Mouse (Mus musculus): ENCODE measurements at regions not wholly inside any gene's neighbourhood (a gene's known extent, or its start where the extent isn't known, plus 50 kb on each side); places are given as distances from the start of the nearest gene placed in this dataset.

DNA sequence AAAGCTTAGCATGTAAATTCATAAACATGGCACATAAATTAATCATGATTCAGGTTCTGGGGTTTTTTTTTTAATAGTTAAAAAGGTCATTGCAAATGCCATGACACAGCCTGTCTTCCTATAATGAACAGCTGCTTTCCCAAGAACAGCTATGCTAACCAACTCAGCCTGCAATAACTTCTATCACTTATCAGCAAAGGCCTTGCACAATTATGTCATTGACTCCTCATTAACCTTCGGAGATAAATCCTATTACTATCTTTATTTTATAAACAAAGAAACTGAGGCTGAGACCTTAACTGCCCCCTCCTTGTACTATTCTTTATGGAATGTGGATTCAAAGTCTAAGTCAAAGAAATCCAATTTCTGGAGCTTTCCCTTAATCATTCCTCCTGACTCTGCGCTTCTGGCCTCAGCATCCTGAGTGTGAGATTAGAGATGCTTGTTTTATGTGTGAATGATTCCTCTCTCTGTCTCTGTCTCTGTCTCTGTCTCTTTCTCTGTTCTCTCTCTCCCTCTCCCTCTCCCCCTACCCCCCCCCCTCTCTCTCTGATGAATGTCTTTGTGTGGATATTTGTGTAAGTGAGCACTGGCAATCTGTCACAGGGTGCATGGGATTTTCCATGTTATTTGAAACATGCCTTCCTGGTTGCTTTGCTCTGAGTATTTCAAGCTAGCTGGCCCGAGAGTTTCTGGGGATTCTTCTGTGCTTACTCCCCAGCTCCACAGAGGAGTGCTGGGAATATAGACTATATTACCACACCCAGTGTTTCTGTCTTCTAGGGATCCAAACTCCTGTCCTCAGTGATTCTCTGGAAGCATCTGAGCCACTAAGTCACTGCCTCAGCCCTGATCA, 243.1 kb upstream of the Il12b start:
- Histone ChIP-seq H3K27me3 (ENCODE audit: insufficient read depth, low read length) (no peaks in the 10 kb centered on the region), H3K36me3 (replicated peaks; ENCODE audit: insufficient read depth, low read length) (no peaks in the 10 kb centered on the region), H3K9me3 (ENCODE audit: low read length) (no peaks in the 10 kb centered on the region), H3K27ac (ENCODE audit: low read depth) (no peak overlapping the region), H3K4me3 (ENCODE audit: low read depth, low read length) (no peak overlapping the region), H3K9ac (replicated peaks) (no peak overlapping the region), H3K4me2 (ENCODE audit: low read depth, low read length) (no peak overlapping the region), H3K4me1 (ENCODE audit: insufficient read depth) (peaks cover 6% of the 10 kb centered on the region; the same call in 1 of the 2 replicates)
- 69% methylated on average over 3 of the region's 3 CpGs for WGBS (ENCODE audit: insufficient replicate concordance)
- no peak for TF ChIP-seq EP300 (IDR thresholded peaks at IDR 0.05; ENCODE audit: low read depth)
- TF ChIP-seq CTCF (IDR thresholded peaks at IDR 0.05; ENCODE audit: low read depth) = no peak
- ATAC-seq (no peak), DNase-seq (no peak)

DNA sequence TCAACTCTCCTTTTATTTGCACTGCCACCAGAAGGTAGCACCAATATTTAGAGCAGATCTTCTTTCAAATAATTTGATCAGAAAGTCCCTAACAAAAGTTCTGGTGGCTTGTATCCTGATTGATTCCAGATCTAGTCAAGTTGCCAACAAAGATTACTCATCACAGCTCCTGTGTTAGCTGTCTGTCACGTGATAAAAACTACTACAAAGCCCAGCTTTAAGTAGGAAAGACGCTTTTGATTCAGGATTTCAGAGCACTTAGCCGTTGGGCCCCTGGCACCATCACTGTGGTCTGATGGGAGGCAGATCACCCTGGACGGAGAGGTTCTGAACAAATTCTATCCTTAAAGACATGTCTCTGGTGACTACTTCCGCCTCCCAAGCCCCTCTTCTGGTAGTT, 241.6 kb upstream of the Il12b start:
- ATAC-seq = no peak
- no peak overlapping the region for H3K9ac ChIP-seq (replicated peaks)
- no peaks in the 10 kb centered on the region for H3K9me3 ChIP-seq (ENCODE audit: low read length)
- H3K27me3 ChIP-seq (ENCODE audit: insufficient read depth, low read length) = no peaks in the 10 kb centered on the region
- no peak overlapping the region for H3K4me3 ChIP-seq (ENCODE audit: low read depth, low read length)
- WGBS (ENCODE audit: insufficient replicate concordance) = 61% methylated on average over 5 of the region's 5 CpGs
- no peak for TF ChIP-seq CTCF (IDR thresholded peaks at IDR 0.05; ENCODE audit: low read depth)
- TF ChIP-seq EP300 (IDR thresholded peaks at IDR 0.05; ENCODE audit: low read depth) = no peak
- no peak overlapping the region for H3K27ac ChIP-seq (ENCODE audit: low read depth)
- no peak overlapping the region for H3K4me2 ChIP-seq (ENCODE audit: low read depth, low read length)
- no peaks in the 10 kb centered on the region for H3K36me3 ChIP-seq (replicated peaks; ENCODE audit: insufficient read depth, low read length)
- H3K4me1 ChIP-seq (ENCODE audit: insufficient read depth) = peaks cover 6% of the 10 kb centered on the region; the same call in 1 of the 2 replicates
- DNase-seq = no peak

DNA sequence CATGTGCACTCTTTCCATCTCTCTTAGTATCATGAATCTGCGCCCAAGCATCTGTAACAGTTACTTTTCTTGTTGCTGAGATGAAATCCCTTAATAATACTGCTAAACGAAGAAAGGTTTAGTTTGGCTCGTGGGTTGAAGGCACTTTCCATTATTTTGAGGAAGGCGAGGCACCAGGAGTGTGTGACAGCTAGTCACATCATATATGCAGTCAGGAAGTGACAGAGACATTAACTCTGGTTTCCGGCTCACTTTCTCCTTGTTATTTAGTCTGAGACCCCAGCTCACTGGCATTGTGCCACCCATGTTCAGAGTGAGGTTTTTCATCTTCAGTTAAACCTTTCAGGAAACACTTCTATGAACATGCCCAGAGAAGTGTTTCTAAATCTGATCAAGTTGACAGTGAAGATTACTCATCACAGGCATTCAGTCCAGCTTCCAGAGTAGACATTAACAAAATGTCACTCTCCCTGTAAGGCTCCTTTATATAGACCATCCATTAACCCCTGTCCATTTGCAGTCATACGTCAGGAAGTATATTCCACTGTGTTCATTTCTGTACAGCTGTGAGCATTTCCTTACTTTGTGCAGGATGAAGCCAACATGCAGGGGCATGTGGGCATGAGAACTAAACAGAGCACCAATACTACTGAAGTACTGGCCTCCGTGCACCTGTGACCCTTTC, 238.0 kb upstream of the Il12b start:
- H3K9me3 ChIP-seq (ENCODE audit: low read length) = no peaks in the 10 kb centered on the region
- WGBS (ENCODE audit: insufficient replicate concordance) = 68% methylated on average over 7 of the region's 7 CpGs

DNA sequence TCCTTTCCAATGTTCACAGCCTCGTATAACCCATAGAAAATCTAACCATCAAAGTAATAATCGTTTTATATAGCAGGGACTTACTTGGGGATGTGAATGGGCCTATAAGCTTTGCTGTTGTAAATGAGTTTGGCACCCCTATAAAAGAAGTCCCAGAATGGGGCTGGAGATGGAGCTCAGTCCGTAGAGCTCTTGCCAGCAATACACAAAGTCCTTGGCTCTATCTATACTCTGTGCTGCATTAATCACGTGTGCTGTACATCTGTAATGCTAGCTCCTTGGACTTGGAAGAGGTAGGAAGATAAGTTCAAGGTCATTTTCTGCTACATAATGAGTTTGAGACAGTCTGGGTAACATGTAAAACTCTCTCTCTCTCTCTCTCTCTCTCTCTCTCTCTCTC, 236.8 kb upstream of the Il12b start:
- no peaks in the 10 kb centered on the region for H3K36me3 ChIP-seq (replicated peaks; ENCODE audit: insufficient read depth, low read length)
- no peaks in the 10 kb centered on the region for H3K27me3 ChIP-seq (ENCODE audit: insufficient read depth, low read length)
- no peak overlapping the region for H3K27ac ChIP-seq (ENCODE audit: low read depth)
- H3K4me1 ChIP-seq (ENCODE audit: insufficient read depth) = no peaks in the 10 kb centered on the region
- no peak overlapping the region for H3K4me2 ChIP-seq (ENCODE audit: low read depth, low read length)
- H3K9ac ChIP-seq (replicated peaks) = no peak overlapping the region
- no peak overlapping the region for H3K4me3 ChIP-seq (ENCODE audit: low read depth, low read length)
- TF ChIP-seq CTCF (IDR thresholded peaks at IDR 0.05; ENCODE audit: low read depth) (no peak), EP300 (IDR thresholded peaks at IDR 0.05; ENCODE audit: low read depth) (no peak)
- no peaks in the 10 kb centered on the region for H3K9me3 ChIP-seq (ENCODE audit: low read length)
- DNase-seq = no peak
- WGBS (ENCODE audit: insufficient replicate concordance) = 66% methylated on average over 4 of the region's 4 CpGs
- ATAC-seq = no peak

More for the DNA sequence above, 238.0 kb upstream of the Il12b start:
- Histone ChIP-seq H3K4me3 (ENCODE audit: low read depth, low read length) (no peak overlapping the region), H3K27ac (ENCODE audit: low read depth) (no peak overlapping the region), H3K27me3 (ENCODE audit: insufficient read depth, low read length) (no peaks in the 10 kb centered on the region), H3K4me2 (ENCODE audit: low read depth, low read length) (no peak overlapping the region), H3K36me3 (replicated peaks; ENCODE audit: insufficient read depth, low read length) (no peaks in the 10 kb centered on the region), H3K9ac (replicated peaks) (no peak overlapping the region), H3K4me1 (ENCODE audit: insufficient read depth) (peaks cover 6% of the 10 kb centered on the region; the same call in 1 of the 2 replicates)
- DNase-seq (no peak), ATAC-seq (no peak)
- TF ChIP-seq CTCF (IDR thresholded peaks at IDR 0.05; ENCODE audit: low read depth) (no peak), EP300 (IDR thresholded peaks at IDR 0.05; ENCODE audit: low read depth) (no peak)

DNA sequence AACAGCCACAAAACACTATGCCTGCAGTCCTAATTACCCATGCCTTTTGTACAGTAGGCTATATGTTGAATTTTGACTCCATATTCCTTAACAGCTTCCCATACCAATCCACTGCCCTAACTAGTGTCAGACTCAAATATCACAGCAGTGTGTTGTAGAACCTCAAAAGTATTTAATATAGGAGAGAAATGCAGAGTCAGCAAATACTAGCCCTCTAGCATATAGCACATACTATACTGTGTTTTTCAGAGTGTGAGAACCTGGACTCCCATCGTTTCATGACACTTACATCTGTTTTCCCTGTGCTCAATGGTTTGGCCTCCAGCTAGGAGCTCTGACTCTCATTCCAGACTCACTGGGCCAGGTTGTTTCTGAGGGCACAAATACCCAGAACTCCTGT, 236.1 kb upstream of the Il12b start:
- WGBS (ENCODE audit: insufficient replicate concordance) = 69% methylated on average over 1 of the region's 1 CpGs
- TF ChIP-seq EP300 (IDR thresholded peaks at IDR 0.05; ENCODE audit: low read depth) (no peak), CTCF (IDR thresholded peaks at IDR 0.05; ENCODE audit: low read depth) (no peak)
- H3K9me3 ChIP-seq (ENCODE audit: low read length) = no peaks in the 10 kb centered on the region

DNA sequence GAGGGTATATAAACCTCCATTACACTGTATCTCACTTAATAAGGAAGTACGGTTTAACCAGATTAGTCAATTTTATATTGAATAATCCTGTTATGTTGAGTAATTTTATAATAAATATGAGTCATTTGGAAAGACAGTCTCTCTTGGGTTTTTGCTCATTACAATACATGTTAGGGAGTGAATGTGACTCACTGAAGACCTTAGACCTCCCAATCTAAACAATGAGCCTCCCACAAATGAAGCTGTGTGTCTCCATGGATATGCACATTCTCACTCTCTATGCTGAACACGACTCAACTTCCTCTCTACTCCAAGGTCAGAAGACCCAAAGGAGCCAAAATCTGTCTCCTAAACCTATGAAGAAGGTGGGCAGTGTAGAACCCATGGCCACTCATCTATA, 235.7 kb upstream of the Il12b start:
- Histone ChIP-seq H3K9me3 (ENCODE audit: low read length) (no peaks in the 10 kb centered on the region), H3K27ac (ENCODE audit: low read depth) (no peak overlapping the region), H3K4me2 (ENCODE audit: low read depth, low read length) (no peak overlapping the region), H3K4me1 (ENCODE audit: insufficient read depth) (no peaks in the 10 kb centered on the region), H3K9ac (replicated peaks) (no peak overlapping the region), H3K4me3 (ENCODE audit: low read depth, low read length) (no peak overlapping the region), H3K36me3 (replicated peaks; ENCODE audit: insufficient read depth, low read length) (no peaks in the 10 kb centered on the region), H3K27me3 (ENCODE audit: insufficient read depth, low read length) (no peaks in the 10 kb centered on the region)
- ATAC-seq (no peak), DNase-seq (no peak)
- WGBS (ENCODE audit: insufficient replicate concordance) = 56% methylated on average over 2 of the region's 2 CpGs
- TF ChIP-seq EP300 (IDR thresholded peaks at IDR 0.05; ENCODE audit: low read depth) (no peak), CTCF (IDR thresholded peaks at IDR 0.05; ENCODE audit: low read depth) (no peak)

More for the DNA sequence above, 236.1 kb upstream of the Il12b start:
- Histone ChIP-seq H3K9ac (replicated peaks) (no peak overlapping the region), H3K27me3 (ENCODE audit: insufficient read depth, low read length) (no peaks in the 10 kb centered on the region), H3K36me3 (replicated peaks; ENCODE audit: insufficient read depth, low read length) (no peaks in the 10 kb centered on the region), H3K27ac (ENCODE audit: low read depth) (no peak overlapping the region), H3K4me2 (ENCODE audit: low read depth, low read length) (no peak overlapping the region), H3K4me3 (ENCODE audit: low read depth, low read length) (no peak overlapping the region), H3K4me1 (ENCODE audit: insufficient read depth) (no peaks in the 10 kb centered on the region)
- no peak for ATAC-seq
- no peak for DNase-seq

Measured in liver, postnatal 0 days (tissue).